Mouse (Mus musculus) CD4-positive naive resting alpha-beta T cell, adult 57 days (primary cell): Measurements from ENCODE around the gene Ifnar2. TPM values are rescaled to one million over a fixed set of nuclear protein-coding genes. Genes with fewer than 3 reads are reported as not detected.

Experiments
- total RNA-seq: library from RNA; stranded (reverse); gene quantifications from one replicate; pipeline ENCODE4 v1.2.4, GENCODE M21; 2023

Gene Ifnar2
- total RNA-seq: 58.4 TPM

GRCm38 (mm10) chr16:91372577-91373472, at the start of gene Ifnar2:
Ifnar2 (plus strand) TSS chr16:91372783.

DNA sequence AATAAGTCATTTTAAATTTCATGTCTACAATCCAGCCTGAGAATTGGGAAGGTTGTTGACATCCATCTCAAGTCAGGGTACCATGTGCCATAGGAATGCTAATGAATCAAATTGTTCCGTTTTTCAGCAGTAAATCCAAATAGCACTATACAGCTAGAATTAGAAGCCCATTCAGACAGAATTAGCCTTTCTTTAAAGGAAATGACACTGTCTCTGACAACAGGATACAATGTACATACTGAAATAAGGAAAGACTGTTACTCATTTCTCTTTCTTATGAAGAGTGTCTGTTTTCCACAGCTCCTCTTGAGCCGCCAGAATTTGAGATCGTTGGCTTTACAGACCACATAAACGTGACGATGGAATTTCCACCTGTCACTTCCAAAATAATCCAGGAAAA, 18.8 kb downstream of the Ifnar2 start, which contains the start of gene Gm21970:
Gene Gm21970 (plus strand): TSS at position 301 of the 400 bp plus-strand sequence.

GRCm38 (mm10) chr16:91405640-91406584, 33.3 kb downstream of the Ifnar2 start, which contains the start of gene Il10rb:
Il10rb (plus strand) TSS chr16:91406164.

Other genes starting within 250 kb of the Ifnar2 start
- gene Olig2, start 147.3 kb upstream of the Ifnar2 start, total RNA-seq: not detected
- gene Olig1, start 103.0 kb upstream of the Ifnar2 start, total RNA-seq: not detected
- gene Gm21970, start 18.9 kb downstream of the Ifnar2 start, total RNA-seq: 1.6 TPM
- gene Il10rb, start 33.4 kb downstream of the Ifnar2 start, total RNA-seq: 50.6 TPM
- gene Ifnar1, start 112.5 kb downstream of the Ifnar2 start, total RNA-seq: 175 TPM
- 135 TPM for gene Ifngr2, start 174.3 kb downstream of the Ifnar2 start, total RNA-seq
- gene Tmem50b, start 225.0 kb downstream of the Ifnar2 start, total RNA-seq: 21.4 TPM
- gene Dnajc28, start 246.2 kb downstream of the Ifnar2 start, total RNA-seq: 1.4 TPM